Mouse (Mus musculus): ENCODE measurements at regions not wholly inside any gene's neighbourhood (a gene's known extent, or its start where the extent isn't known, plus 50 kb on each side); places are given as distances from the start of the nearest gene placed in this dataset.

DNA sequence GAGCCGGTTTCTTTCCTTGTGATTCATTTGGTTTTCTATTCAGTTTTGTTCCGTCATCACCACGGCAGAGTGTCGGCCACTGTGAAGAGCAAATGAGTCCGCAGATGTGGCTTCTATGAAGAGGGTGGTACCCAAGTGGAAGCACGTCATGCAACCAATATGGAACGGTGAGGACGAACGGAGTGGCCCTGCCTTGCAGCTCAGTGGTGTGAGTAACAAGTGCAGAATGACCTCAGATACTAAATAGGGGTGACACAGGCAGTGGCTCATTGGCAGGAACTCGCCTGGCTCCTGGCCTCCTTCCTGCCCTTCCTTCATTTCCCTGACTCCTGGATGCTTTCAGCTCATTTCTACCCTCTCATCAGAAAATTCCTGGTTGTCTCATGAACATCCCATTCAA lies 60.6 kb upstream of the Podxl start:
- intact Hi-C loops (cut with DNase I) = no loop called here
- DNase-seq = no peak

DNA sequence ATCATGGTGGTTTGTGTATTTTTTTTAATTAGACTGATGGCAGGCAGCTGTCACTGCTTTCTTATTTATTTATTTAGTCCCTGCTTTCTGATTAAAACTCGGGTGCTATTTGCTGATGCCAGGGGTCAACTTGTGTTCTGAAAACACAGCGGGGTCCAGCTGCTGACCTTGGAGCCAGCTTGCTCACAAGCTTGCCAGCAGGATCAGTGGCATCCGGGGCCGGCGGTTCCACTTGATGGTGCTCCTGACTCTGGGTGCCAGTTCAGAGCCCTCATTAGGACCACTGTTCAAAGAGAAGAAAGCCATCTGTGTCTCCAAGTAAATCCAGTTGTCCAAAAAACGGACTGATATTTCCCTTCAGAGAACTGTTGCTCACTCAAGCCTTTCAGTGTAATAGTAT lies 57.2 kb upstream of the Podxl start:
- no peak for DNase-seq
- intact Hi-C loops (cut with DNase I) = no loop called here

DNA sequence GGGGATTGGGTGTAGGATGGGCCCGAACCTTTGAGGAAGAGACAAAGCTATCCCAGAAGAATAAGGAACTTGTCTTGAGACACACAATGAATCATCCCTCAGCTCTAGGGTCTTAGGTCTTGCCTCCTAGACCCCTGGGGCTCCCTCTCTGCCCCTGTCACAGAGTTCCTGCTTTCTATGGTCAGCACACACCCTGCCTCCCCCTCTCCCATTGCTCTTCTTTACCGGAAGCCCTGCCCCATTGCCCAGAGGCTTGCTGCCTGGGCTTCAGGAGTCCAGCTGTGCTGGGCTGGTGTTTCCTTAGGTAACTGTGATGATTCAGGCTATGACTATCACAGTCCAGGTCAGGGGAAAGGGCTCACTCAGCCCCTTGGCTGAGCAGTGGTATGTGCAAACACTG lies 55.1 kb upstream of the Podxl start:
- DNase-seq = no peak
- intact Hi-C loops (cut with DNase I) = no loop called here

DNA sequence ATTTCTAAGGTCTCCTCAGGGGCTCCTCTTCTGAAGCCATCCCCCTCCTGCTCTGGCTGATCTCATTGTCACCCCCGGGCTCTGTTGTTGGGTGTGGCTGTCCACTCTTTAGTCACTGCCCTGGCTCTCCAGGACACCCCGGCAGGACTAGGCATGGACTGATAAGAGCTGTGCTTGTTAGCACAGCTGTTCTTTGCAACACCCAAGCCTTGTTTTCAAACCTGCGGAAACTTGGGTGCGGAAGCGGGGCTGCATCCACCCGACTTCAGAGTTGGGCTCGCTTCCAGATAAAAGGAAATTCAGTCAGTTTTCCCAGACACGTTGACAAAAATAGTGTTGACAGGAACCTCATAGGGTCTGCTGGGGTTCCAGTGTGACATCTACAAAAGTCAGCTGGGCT lies 53.6 kb upstream of the Podxl start:
- DNase-seq = no peak
- intact Hi-C loops (cut with DNase I) = no loop called here

DNA sequence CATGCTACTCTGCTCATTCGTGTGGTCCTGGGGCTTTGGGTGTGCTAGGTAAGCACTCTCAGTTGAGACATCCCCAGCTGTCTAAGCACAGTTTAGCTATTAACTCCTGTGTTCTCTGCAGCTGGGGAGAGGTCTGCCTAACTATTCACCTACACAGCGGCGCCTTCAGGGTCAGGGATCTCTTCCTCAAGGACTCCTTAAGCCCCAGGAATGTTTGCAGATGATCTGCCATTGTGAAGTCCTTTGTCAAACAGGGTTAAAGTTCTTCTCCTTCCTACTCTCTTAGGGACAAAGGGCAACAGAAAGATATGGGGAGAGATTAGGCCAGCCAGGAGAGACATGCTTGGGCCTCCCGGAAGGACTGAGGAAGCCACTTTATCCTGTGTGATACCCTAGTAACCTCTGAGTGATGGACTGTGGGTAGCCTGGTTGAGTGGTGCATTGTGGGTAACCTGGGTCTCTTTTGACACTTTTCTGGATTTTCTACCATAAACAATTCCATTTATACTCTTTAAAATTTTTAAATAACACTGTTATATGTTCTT lies 51.7 kb upstream of the Podxl start:
- DNase-seq = no peak
- intact Hi-C loops (cut with DNase I) = no loop called here

DNA sequence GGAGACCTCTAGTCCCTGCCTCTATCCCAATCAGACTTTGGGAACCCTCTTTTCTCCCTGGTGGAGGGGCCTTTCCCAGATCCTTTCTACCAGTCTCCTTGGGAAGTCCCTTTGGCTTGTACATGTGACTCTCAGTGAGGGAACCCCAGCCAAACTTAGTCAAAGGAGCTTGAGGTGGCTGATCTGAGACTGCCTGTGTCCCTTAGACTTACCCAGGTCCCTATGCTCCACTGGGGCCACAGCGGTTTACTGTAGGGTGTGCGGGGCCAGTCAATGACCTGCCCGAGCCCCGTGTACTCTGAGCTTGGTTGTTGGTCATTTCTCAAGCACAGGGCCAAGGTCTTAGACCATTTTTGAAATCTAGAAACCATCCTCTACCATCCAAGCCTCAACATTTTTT lies 50.8 kb upstream of the Podxl start:
- no peak for DNase-seq
- intact Hi-C loops (cut with DNase I) = no loop called here

DNA sequence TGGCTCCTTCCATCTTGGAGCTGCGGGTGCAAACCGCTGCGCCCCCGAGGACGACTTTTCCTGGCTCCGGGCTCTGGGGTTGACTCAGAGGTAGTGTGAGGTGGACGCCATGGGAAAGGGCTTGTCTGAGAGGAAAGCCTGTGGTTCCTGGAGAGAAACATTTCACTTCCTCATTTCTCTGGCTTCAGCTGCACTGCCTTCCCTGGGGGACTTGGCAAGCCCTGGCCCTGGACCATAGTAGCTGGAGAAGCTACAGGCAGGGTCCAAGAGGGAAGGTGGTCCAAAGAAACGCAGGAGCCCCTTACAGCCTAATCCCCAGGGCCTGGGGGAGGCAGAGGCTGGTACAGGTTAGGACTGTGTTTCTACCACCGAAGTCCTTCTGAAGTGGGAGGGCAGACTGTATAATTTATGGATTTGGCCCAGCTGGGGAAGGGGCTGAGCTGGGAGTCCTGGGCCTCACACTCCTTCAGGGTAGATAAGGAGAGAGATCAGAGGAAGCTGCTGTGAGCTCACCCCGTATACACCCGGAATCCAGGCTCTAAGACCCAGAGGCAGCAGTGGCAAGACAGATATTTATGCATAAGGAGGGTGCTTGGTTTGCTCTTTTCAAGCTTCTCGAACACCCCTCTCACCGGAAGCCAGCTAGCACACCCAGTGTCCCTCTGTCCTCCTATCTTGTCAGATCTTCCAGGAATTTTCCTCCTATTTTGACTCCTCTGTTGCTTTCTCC lies 50.0 kb upstream of the Podxl start:
- intact Hi-C loops (cut with DNase I) = no loop called here
- no peak for DNase-seq
